Mouse (Mus musculus) cerebellum, adult 2 months (tissue): ENCODE results near the gene Ufd1.

Experiments
- CTCF ChIP-seq: fragments of 200-500 bp; IDR thresholded peaks from 2 replicates; pipeline ENCODE4 v1.5.1; 2011; ENCODE audit warnings: low read depth, mild to moderate bottlenecking, control low read depth, low read length, moderate library complexity, borderline replicate concordance; ENCODE audit not compliant: insufficient read depth
- POLR2A ChIP-seq: fragments of 200-500 bp; IDR thresholded peaks from 2 replicates; pipeline ENCODE4 v1.6.1; 2011; ENCODE audit warnings: low read length, control low read depth, borderline replicate concordance; ENCODE audit not compliant: insufficient read depth

DNA sequence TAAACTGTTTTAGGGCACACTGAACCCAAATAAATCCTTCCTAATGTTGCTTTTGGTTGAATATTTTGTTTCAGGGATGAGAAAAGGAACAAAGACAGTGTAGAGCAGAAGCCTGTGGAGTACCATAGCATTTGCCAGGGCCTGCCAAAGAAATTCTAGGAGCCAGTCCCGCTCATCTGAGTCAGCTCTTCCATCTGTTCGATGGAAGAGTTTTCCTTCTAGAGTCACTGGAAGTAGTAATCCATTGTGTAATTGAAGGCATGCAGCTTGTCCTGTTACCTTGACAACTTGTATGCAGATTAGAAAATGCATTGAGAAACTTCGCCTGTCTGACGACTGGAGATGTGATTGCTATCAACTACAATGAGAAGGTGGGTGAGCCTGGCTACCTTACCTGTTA lies 11.3 kb downstream of the Ufd1 start:
- TF ChIP-seq POLR2A (no peak), CTCF (no peak)
